9 mouse cellular contexts compared by ENCODE assay signal in the genomic region with DNA sequence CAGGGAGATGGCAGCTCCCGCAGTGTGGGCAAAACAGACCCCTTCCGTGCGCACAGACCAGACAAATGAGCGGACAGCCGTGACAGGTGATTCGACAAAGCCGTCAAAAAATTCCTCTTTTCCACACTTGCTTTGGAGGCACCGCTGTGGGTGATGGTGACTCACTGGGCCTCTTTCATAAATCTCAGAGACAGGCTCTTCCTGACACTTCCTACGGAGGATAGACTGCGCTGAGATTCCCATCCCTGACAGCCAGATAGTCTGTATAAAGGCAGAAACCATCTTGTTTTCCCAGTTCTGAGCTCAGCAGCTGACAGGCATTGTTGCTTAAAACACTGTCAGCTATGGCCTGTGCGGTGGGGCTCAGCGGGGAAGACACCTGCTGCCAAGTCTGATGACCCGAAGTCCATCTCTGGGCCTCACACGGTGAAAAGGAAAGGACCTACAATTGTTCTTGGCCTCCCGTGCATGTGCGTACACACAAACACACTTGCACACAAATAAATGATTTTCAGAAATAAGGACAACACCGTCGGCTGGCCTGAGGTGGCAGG. TPM values are rescaled to one million over a fixed set of nuclear protein-coding genes. Genes with fewer than 3 reads are reported as not detected.
DNase-seq lines count a peak whose midpoint lies in the region; ATAC-seq and TF ChIP-seq lines count a peak whose summit lies in the region.
"Had no signal": no experiment of that assay in that cellular context is flagged by ENCODE, and none has a peak within 500 bp of the region (broad histone marks: within the 10 kb centered on the region; RNA-seq: fewer than 3 reads in every experiment).

No protein-coding gene starts in this region.

- H3K4me2 ChIP-seq in kidney, postnatal 0 days (ENCODE audit: low read length), result peak overlapping the region; percentile 28
- peak overlapping the region; percentile 45; the same call in 1 of the 2 replicates for H3K4me2 ChIP-seq in hindbrain, embryonic 14.5 days (replicated peaks)
- peak overlapping the region; percentile 37 for H3K4me2 ChIP-seq in neural tube, embryonic 11.5 days (ENCODE audit: low read depth)

- H3K27ac ChIP-seq in kidney, postnatal 0 days, result no peak overlapping the region; the same call in 1 of the 2 replicates
- H3K27ac ChIP-seq in hindbrain, embryonic 14.5 days, result peak overlapping the region; percentile 74
- H3K27ac ChIP-seq in neural tube, embryonic 11.5 days (ENCODE audit: low read depth, low read length), result no peak overlapping the region

- no peaks in the 10 kb centered on the region for H3K9me3 ChIP-seq in kidney, postnatal 0 days (replicated peaks; ENCODE audit: low read length)
- H3K9me3 ChIP-seq in hindbrain, embryonic 14.5 days (ENCODE audit: control insufficient read depth, low read length), result no peaks in the 10 kb centered on the region
- H3K9me3 ChIP-seq in neural tube, embryonic 11.5 days (ENCODE audit: control insufficient read depth, low read length), result no peaks in the 10 kb centered on the region

- no peak overlapping the region for H3K9ac ChIP-seq in kidney, postnatal 0 days (ENCODE audit: low read depth, low read length)
- peak overlapping the region; percentile 51; the same call in 1 of the 2 replicates for H3K9ac ChIP-seq in hindbrain, embryonic 14.5 days
- H3K9ac ChIP-seq in neural tube, embryonic 11.5 days (ENCODE audit: low read length), result no peak overlapping the region

- TF ChIP-seq CTCF in kidney, postnatal 0 days (IDR thresholded peaks at IDR 0.05; ENCODE audit: low read depth), result no peak

- DNase-seq in adrenal gland, adult 2 months, result peak; percentile 42
- no peak for DNase-seq in adrenal gland, postnatal 25 days
- DNase-seq in kidney, postnatal 0 days (ENCODE audit: low spot score), result peak; percentile 45
- no peak for DNase-seq in kidney, postnatal 10 days
- no peak for DNase-seq in hindbrain, embryonic 14.5 days (ENCODE audit: low spot score)
- DNase-seq in neural tube, embryonic 11.5 days (ENCODE audit: low spot score), result no peak
- DNase-seq in urinary bladder, adult 18-20 months (ENCODE audit: low spot score in 2 of 2), result no peak
- DNase-seq in natural killer cell, adult 2 months (ENCODE audit: low spot score in 2 of 2), result no peak
- DNase-seq: right cerebral cortex, postnatal 4 days had no signal

- WGBS in kidney, postnatal 0 days, result 33% methylated on average over 18 of the region's 18 CpGs
- WGBS in hindbrain, embryonic 14.5 days, result 20% methylated on average over 18 of the region's 18 CpGs
- 19% methylated on average over 18 of the region's 18 CpGs for WGBS in neural tube, embryonic 11.5 days

- no peaks in the 10 kb centered on the region for H3K27me3 ChIP-seq in kidney, postnatal 0 days (ENCODE audit: insufficient read depth, low read length)
- no peaks in the 10 kb centered on the region for H3K27me3 ChIP-seq in hindbrain, embryonic 14.5 days (ENCODE audit: control insufficient read depth, insufficient read depth, low read length)
- H3K27me3 ChIP-seq in neural tube, embryonic 11.5 days (ENCODE audit: control insufficient read depth, insufficient read depth, low read length), result no peaks in the 10 kb centered on the region

- H3K4me1 ChIP-seq in kidney, postnatal 0 days (replicated peaks; ENCODE audit: insufficient read depth, low read length), result 0 out of 2 replicates have a peak, but pooled peaks cover 14% of the 10 kb centered on the region
- H3K4me1 ChIP-seq in hindbrain, embryonic 14.5 days (replicated peaks; ENCODE audit: control insufficient read depth, insufficient read depth, low read length), result peaks cover 50% of the 10 kb centered on the region
- peaks cover 17% of the 10 kb centered on the region for H3K4me1 ChIP-seq in neural tube, embryonic 11.5 days (ENCODE audit: control insufficient read depth, insufficient read depth, low read length)

- H3K36me3 ChIP-seq in kidney, postnatal 0 days (ENCODE audit: insufficient read depth, low read length), result no peaks in the 10 kb centered on the region
- no peaks in the 10 kb centered on the region for H3K36me3 ChIP-seq in hindbrain, embryonic 14.5 days (replicated peaks; ENCODE audit: control insufficient read depth, insufficient read depth)
- H3K36me3 ChIP-seq in neural tube, embryonic 11.5 days (ENCODE audit: control insufficient read depth, insufficient read depth, low read length), result no peaks in the 10 kb centered on the region

- no peak overlapping the region for H3K4me3 ChIP-seq in kidney, postnatal 0 days (replicated peaks; ENCODE audit: low read depth, low read length)
- H3K4me3 ChIP-seq in hindbrain, embryonic 14.5 days (replicated peaks; ENCODE audit: low read length), result no peak overlapping the region
- no peak overlapping the region for H3K4me3 ChIP-seq in neural tube, embryonic 11.5 days (ENCODE audit: low read depth, low read length)

- no peak for ATAC-seq in kidney, postnatal 0 days (replicated peaks; ENCODE audit: low FRiP score, low read depth)
- no peak for ATAC-seq in hindbrain, embryonic 14.5 days (ENCODE audit: low FRiP score)
- ATAC-seq in neural tube, embryonic 11.5 days (ENCODE audit: insufficient read depth, low FRiP score, low TSS enrichment), result no peak

RNA-seq across cellular contexts. Expression of a gene that starts 43.4 kb away (rescaled TPM):
- total RNA-seq in adrenal gland, adult 2 months (2021), result 10 to 100 TPM; 13.3 to 28.2 TPM
- polyA plus RNA-seq in adrenal gland, adult 2 months (2012; rRNA removed), result 17.0 and 17.4 TPM in 2 replicates
- total RNA-seq in adrenal gland, postnatal 25 days (2021), result 16.7 and 22.0 TPM in 2 replicates
- polyA plus RNA-seq in kidney, postnatal 0 days (2015; fragmentation: Nextera tagmentation; extraction: Ambion mirVana), result 3.2 and 3.4 TPM in 2 replicates
- polyA plus RNA-seq in hindbrain, embryonic 14.5 days (2014; fragmentation: Nextera tagmentation; extraction: Ambion mirVana), result 7.1 and 7.2 TPM in 2 replicates
- 4.8 and 5.2 TPM in 2 replicates for polyA plus RNA-seq in neural tube, embryonic 11.5 days (2014; fragmentation: Nextera tagmentation; extraction: Ambion mirVana)

Comparison
In these comparisons a context has a peak if more than half of its experiments do, and no peak if none do; other contexts are left out.
1. DNase-seq: peak in adrenal gland, adult 2 months (single experiment) and kidney, postnatal 0 days (single experiment); none in adrenal gland, postnatal 25 days (single experiment), kidney, postnatal 10 days (single experiment), hindbrain, embryonic 14.5 days (single experiment), neural tube, embryonic 11.5 days (single experiment), urinary bladder, adult 18-20 months (0 of 2) and natural killer cell, adult 2 months (0 of 2).
2. Peak in every context shown above with its lines, with median percentiles within 50 percentile points of each other: H3K4me2 ChIP-seq.